Mouse (Mus musculus) regulatory T cell (primary cell): ENCODE measurements around the gene Rab34.

ENCODE experiments used
- in situ Hi-C: fragments of 300-600 bp; cut with MboI, MseI; formaldehyde crosslinking; loops from one replicate; pipeline ENCODE4 v1.15.1; 2025; ENCODE audit warnings: high pct_unique_total_duplicates

Gene Rab34

GRCm38 (mm10) chr11:78164924-78165760, 23.1 kb upstream of the Rab34 start, which contains the start of gene Traf4:
Gene Traf4, minus strand, starts transcription at chr11:78165589.
- in situ Hi-C loops = no loop called here

DNA sequence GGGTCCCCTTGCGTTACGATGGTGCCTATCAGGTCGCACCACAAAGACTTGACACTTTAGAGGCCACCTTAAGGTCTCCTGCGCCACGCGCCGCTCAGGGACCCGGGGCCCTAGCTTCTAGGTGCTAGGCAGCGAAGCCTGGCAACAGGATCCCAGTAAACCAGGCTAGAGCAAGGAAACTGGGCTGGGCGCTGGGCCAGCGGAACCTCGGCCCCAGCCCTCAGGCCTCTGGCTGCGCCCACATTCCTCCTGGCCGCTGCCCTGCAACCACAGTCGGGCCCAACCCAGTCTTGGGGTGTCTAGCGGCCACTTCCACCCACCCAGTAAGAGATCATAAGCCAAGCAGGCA, 22.5 kb upstream of the Rab34 start:
- in situ Hi-C loops = no loop called here

DNA sequence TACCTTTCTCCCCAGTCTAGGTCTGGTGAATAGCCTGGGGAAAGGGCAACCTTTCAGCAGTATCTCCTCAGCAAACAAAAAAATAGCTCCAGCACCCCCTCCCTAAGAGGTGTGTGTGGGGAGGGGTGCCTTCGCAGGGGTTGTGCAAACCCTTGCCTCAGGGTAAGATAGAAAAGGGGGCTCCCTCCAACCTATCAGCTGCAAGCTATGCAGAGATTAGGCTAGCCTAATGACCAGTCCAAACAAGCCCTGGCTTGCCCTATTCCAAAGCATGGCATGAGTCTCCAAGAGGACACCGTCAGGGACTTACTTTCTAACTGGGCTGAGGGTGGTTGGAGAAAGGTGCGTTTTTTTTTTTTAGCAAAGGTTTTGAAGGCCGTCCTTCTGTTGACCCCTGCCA, 22.1 kb upstream of the Rab34 start:
- in situ Hi-C loops = no loop called here

DNA sequence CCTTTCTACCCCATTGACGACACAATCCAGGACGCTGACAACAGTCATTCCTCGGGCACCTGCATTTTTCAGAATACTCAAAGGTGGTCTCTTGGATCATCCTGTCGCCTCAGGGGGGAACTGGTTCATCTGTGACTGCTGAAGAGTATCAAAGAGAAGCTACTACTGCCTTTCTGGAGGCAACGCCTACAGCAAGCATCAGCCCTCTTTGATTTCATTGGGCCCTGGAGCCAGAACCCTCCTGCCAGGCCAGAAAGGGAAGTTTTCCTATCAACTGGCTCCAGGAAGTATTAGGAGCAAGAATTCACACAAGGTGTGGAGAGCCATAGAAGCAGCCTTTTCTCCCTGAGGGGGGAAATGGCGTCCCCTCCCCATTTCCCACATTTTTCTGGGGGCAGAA, 21.6 kb upstream of the Rab34 start:
- in situ Hi-C loops = no loop called here

DNA sequence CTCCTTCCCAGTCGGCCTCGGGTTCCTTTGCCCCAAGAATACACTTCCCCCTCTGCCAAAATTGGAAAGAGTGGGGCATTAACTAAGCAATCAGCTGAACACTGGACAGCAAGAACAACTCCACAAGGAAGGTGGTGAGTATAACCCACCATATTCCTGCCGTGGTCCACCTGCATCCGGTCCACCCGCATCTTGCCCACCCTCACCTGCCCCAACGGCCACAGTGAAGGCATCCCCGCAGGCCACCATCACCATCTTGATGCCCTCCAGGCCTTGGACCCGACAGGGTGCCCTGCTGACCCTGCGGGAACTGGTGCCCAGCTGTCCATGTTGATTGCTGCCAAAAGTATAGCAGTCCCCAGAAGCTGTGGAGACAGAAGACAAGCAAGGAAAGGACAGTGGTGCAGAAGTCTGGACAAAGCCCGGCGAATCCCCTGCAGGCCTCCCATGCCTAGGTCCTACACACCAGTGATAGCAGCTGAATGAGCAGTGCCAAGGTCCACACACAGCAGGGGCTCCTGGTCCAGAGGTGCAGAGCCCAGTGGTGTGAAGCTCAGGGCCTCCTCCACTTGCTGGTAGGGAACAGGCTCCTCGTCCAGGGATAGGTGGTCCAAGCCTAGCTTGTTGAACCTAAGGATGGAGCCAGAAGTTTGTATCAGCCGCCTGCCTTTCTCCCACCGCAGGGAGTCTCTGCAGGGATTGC, 20.8 kb upstream of the Rab34 start:
- in situ Hi-C loops = no loop called here

DNA sequence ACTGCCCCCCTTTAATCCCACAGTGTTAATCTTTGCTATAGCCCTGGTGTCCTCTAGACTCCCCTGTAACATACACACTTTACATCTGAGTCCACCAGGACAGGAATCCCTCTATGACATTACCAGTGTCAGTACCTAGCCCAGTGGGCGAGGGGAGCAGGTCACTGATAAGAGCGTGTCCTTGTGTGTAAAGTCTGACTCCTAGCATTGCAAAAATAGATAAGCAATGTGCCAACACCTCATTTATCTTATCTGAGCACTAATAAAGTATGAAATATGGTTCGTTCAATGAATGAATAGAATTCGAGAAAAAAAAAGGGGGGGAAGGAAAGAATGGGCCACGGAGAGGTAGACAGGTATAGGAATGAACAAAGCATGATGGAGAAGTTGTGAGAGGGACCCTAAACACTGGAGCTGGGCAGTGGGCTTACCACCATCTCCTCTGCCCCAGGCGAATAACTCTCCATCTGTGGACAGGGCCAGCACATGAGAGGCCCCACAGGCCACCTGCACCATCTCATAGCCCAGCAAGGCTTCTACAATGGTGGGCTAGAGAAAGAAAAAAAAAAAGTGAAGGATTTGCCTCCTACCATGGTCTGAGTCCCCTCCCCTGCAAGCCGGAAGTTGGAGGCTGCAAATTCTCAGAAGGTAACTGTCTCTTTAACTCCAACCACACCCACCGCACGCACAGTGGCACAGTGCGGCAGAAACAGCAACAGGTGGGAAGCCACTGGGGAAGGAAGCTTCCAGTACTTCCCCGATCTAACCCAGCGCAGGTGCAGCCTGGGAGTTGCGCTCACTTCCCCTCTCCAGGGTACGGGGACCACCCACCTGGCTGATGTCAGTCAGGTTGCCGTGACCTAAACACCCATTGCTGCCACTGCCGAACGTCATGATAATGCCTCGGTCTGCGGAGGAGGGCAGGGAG, 19.4 kb upstream of the Rab34 start:
- in situ Hi-C loops = no loop called here

DNA sequence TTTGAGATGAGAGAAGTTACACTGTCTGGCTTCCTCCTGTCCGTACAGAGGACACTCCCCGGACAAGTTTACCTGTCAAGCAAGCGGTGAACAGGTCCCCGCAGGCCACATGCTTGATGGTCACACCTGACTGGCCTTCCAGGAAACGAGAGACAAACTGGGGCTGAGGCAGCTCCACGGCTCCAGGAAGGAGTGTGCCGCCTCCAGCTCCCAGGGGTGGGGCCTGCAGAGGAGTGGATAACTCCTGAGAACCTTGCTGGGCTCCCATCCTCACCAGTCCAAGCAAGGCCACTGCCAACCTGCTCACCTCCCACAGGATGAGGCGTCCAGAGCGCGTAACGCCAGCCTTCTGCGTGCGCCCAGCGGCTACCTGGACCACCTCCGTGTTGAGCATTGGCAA, 17.9 kb upstream of the Rab34 start:
- in situ Hi-C loops = no loop called here

GRCm38 (mm10) chr11:78171328-78171727, 16.9 kb upstream of the Rab34 start:
- in situ Hi-C loops = no loop called here

- in situ Hi-C loops = no loop called here
Observed at GRCm38 (mm10) chr11:78172034-78172747, 16.0 kb upstream of the Rab34 start.

DNA sequence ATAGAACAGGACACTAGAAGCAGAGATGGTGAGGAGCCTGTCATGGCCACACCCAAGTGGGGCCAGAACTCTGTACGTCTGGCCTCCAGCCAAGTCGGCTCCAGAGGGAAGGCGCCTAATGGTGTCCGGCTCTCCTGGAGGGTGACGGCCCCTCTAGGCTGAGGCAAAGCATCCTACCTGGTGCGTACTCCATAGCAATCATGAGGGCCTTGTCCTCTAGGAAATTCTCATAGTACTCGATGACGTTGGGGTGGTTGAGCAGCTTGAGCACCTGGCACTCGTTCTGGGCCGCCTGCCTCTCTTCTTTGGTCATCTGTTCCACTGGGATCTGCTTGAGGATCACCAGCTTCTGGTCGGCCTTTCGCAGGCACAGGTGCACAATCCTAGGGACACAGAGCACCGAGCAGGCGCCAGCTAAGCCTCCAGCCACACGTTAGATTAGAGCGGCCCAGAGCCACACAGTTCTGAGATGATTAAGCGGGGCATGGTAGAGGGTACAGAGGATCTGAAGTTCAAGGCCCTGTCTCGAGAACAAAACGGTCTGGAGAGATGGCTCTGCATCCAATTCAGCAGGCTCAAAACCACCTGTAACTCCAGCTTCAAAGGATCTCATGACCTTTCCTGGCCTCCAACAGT, 15.4 kb upstream of the Rab34 start:
- in situ Hi-C loops = no loop called here

DNA sequence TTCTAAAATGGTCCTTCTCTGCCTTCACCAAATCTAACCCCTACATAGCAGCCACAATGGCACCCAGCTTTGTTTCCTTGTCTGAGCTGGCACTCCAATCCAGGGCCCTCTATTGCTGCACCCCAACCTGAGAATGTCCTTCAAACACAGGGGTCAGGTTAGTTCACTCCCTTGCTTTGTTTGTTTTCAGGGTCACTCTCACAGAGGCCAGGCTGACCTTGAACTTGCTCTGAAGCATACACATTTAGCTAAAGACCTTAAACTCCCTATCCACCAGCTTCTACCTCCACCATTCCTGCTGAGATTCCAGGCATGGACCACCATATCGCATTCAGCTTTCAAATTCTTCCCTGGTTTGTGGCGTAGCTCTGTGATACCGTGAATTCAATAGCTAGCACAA, 13.7 kb upstream of the Rab34 start:
- in situ Hi-C loops = no loop called here

- in situ Hi-C loops = no loop called here
Observed at GRCm38 (mm10) chr11:78175771-78176401, 12.3 kb upstream of the Rab34 start.

- in situ Hi-C loops = no loop called here
Observed at GRCm38 (mm10) chr11:78176402-78176862, 11.8 kb upstream of the Rab34 start, which contains the start of the genes Nek8 and Tlcd1. Gene Nek8, minus strand, starts transcription at chr11:78176675. Gene Tlcd1, plus strand, starts transcription at chr11:78176711.

GRCm38 (mm10) chr11:78176905-78177331, 11.3 kb upstream of the Rab34 start:
- in situ Hi-C loops = no loop called here

DNA sequence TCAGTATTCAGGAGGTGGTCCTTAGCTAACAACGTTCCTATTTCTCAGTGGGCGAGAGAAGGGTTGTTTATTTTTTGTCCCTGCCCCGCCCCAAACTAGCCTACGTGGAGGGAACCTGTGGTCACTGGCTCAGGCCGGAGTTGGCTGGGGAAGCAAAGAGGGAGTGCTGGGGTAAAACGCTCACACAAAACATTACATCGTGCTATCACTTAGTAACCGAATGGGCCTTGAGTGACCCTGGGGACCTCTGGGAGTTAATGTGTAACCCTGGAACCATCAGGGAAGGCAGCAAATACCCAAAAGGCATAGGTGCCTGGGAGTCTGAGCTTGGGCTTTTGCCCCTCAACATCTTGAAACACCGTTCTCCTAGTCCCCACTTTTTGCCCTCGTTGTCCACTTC, 10.8 kb upstream of the Rab34 start:
- in situ Hi-C loops = no loop called here

- in situ Hi-C loops = no loop called here
Observed at GRCm38 (mm10) chr11:78177903-78178858, 10.0 kb upstream of the Rab34 start.

DNA sequence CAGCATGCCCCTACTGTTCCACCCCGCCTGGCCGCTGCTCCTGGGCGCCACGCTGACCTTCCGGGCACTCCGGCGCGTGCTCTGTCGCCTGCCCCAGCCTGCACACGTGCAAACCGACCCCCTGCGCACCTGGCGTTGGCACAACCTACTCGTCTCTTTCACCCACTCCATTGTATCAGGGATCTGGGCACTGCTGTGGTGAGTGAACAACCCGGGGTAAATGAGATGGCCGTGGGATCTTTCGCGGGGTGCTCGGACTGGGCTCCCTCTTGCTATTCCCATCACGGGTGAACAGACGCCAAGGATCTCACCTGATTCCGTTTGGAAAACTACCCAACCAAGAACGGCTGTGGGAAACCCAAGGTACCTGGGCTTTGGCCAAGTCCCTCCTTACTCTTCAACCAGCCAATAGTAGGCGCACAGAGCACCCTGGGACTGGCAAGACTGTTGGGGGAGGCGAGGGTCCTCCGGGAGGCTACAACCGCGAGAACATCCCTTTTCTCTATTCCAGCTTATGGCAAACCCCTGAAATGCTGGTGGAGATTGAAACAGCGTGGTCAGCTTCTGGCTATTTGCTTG, 9.3 kb upstream of the Rab34 start:
- in situ Hi-C loops = no loop called here

- in situ Hi-C loops = no loop called here
Observed at GRCm38 (mm10) chr11:78179438-78179999, 8.7 kb upstream of the Rab34 start.
